Mouse (Mus musculus) adrenal gland, adult 2 months (tissue): ENCODE results near the gene Dlk1. TPM values are rescaled to one million over a fixed set of nuclear protein-coding genes. Genes with fewer than 3 reads are reported as not detected.
A peak's percentile ranks its signal among the peaks of the same experiment; 100 is the strongest.

ENCODE experiments used
- DNase-seq: peaks from one replicate; pipeline ENCODE4 v3.0.0; 2021
- long read RNA-seq: library from polyadenylated mRNA; stranded (forward); transcript quantifications from one replicate; pipeline ENCODE4 v2.0.0, GENCODE M21; 2021
- polyA plus RNA-seq: library from polyadenylated mRNA; depleted of rRNA; stranded (reverse); fragments of >200 nt; gene quantifications from 2 replicates; pipeline ENCODE4 v1.2.3, GENCODE M21; 2012; rRNA removed
- total RNA-seq, 2 experiments: library from RNA; stranded (reverse); gene quantifications; 2 replicates each; pipeline ENCODE4 v1.2.3; 2021

Gene Dlk1
- total RNA-seq (100 to 1,000 TPM; 623 to 917 TPM), polyA plus RNA-seq (1,239 and 1,424 TPM in 2 replicates)
- long read RNA-seq, full-length matches to known transcripts: 421 of 450 reads
- long read RNA-seq, partial matches to known transcripts: 20 of 450 reads
- long read RNA-seq, other reads (novel, unspliced or antisense): 9 of 450 reads

GRCm38 (mm10) chr12:109452592-109452991 is at the start of gene Dlk1:
Gene Dlk1 (plus strand): TSS chr12:109452823.
- no peak for DNase-seq

GRCm38 (mm10) chr12:109402943-109403342 is 49.7 kb upstream of the Dlk1 start:
- no peak for DNase-seq

- no peak for DNase-seq
Measured at GRCm38 (mm10) chr12:109403752-109404151, 48.9 kb upstream of the Dlk1 start.

GRCm38 (mm10) chr12:109406018-109406417 is 46.6 kb upstream of the Dlk1 start:
- no peak for DNase-seq

- DNase-seq: no peak
Measured at GRCm38 (mm10) chr12:109410723-109411122, 41.9 kb upstream of the Dlk1 start.

- DNase-seq: no peak
Measured at GRCm38 (mm10) chr12:109411172-109412070, 41.2 kb upstream of the Dlk1 start.

- DNase-seq: no peak
Measured at GRCm38 (mm10) chr12:109412071-109412440, 40.6 kb upstream of the Dlk1 start.

GRCm38 (mm10) chr12:109412675-109413074 is 39.9 kb upstream of the Dlk1 start:
- no peak for DNase-seq

- DNase-seq: no peak
Measured at GRCm38 (mm10) chr12:109413321-109413720, 39.3 kb upstream of the Dlk1 start.

- DNase-seq: no peak
Measured at GRCm38 (mm10) chr12:109416681-109417080, 35.9 kb upstream of the Dlk1 start.

- peak; percentile 91 for DNase-seq
Measured at GRCm38 (mm10) chr12:109417476-109418201, 35.0 kb upstream of the Dlk1 start.

- no peak for DNase-seq
Measured at GRCm38 (mm10) chr12:109420006-109420405, 32.6 kb upstream of the Dlk1 start.

- no peak for DNase-seq
Measured at GRCm38 (mm10) chr12:109423163-109423562, 29.5 kb upstream of the Dlk1 start.

GRCm38 (mm10) chr12:109423716-109424429 is 28.8 kb upstream of the Dlk1 start:
- no peak for DNase-seq

- no peak for DNase-seq
Measured at GRCm38 (mm10) chr12:109424753-109425332, 27.8 kb upstream of the Dlk1 start.

GRCm38 (mm10) chr12:109425982-109426381 is 26.6 kb upstream of the Dlk1 start:
- peak; percentile 53 for DNase-seq

- no peak for DNase-seq
Measured at GRCm38 (mm10) chr12:109432475-109433130, 20.0 kb upstream of the Dlk1 start.

- DNase-seq: peak; percentile 47
Measured at GRCm38 (mm10) chr12:109436367-109436807, 16.2 kb upstream of the Dlk1 start.

- DNase-seq: no peak
Measured at GRCm38 (mm10) chr12:109436852-109437251, 15.8 kb upstream of the Dlk1 start.

- peak; percentile 90 for DNase-seq
Measured at GRCm38 (mm10) chr12:109437559-109438350, 14.9 kb upstream of the Dlk1 start.
